Mouse (Mus musculus) right cerebral cortex, postnatal 14 days (tissue): ENCODE measurements around the gene Otud7a.

ENCODE experiments used
- DNase-seq: peaks from one replicate; pipeline ENCODE4 v3.0.0; 2022

Gene Otud7a

DNA sequence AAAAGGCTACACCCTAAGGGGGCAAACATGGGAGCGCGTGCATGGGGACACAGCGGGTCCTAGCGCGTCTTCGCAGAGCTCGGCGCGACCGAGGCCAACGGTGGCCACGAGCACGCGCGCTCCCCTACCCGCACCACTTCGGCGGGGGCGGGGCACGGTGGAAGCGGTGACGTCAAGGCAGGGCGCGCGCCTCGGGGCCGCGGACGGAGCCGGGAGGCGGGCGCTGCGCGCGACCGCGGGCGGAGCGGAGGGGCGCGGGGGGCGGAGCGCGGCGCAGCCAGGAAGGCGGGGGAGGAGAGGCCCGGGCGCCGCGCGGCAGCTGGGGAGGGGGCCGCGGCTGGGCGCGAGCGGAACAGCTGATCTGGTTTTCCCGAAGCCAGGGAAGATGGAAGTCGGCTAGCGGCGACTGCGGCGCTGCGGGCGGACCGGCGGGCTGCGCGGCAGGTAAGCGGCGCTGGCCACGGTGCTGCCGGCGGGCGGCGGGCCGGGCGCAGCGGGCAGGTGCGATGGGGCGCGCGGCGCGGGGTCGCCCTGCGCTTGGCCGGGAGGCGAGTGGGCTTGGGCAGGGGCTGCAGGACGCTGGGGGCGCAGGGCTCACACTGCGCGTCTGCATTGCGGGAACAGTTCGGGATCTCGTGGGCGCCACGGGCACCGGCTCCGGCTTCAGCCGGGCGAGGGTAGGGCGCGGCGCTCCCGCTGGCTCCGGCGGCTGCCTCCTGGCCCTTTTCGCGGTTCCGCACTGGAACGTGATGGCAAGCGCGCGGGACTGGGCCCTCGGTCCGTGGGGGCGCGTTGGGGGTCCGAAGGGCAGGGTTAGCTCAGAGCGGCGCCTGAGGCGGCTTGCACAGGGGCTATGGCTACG, at the start of gene Otud7a:
Gene Otud7a, plus strand, starts transcription at position 268 of the 862 bp plus-strand sequence.
- DNase-seq = peak; percentile 93

DNA sequence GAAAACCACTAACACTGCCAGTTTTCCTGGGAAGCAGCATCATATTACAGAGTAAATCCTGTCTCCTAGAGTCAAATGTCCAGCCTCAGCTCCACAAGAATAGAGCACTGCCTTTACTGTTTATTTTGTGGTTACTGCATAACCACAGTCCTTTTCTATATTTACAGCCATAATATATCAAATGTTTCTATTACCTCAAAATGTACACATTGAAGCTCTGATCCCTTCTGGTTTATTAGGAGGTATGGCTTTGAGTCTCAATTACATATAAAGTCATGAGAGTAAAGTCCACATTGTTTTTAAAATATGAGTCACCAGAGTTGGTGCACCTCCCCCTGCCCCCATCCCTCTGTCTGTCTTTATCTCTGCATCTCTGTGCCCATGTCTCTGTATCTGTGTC, 38.6 kb upstream of the Otud7a start:
- DNase-seq = no peak

- DNase-seq = no peak
Observed at GRCm38 (mm10) chr7:63445346-63445700, 772 bp downstream of the Otud7a start.

- no peak for DNase-seq
Observed at GRCm38 (mm10) chr7:63446951-63447350, 2.4 kb downstream of the Otud7a start.

DNA sequence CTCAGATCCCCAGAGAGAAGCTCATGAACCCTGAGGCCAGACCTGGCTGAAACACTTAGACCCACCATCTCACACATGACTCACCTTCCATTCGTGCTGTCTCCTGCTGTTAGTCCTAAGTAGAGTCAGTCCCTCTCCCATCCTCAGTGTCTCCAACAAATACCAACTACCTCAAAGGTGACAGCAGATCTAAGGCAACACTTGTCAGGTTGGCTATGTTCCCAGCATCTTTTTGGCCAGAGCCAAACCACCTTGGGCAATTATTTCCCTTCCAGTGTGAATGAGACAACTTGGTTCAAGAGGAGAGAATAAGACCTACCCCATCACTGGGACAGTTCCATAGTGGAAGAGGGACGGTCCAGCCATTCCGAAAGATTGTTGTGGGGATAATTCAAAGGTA, 10.7 kb downstream of the Otud7a start:
- no peak for DNase-seq

GRCm38 (mm10) chr7:63462234-63462633, 17.7 kb downstream of the Otud7a start:
- DNase-seq = no peak

DNA sequence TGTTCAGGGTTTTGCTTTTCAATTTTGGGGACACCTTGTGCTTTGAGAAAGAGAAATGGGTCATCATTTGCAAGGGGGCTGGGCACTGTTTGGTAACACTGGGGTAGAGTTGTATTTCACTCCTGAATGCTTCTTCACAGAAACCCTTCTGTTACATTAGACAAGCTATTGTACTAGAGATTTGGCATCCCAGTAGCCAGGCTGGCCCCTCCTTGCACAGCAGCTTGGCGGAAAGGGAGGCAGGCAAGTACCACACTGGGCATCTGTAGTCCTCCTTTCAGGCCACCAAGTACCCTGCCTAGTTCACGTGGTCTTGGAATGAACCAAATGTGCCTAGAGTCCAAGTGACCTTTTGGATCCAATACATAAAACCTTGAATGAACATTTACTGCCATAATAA, 18.1 kb downstream of the Otud7a start:
- DNase-seq = no peak

- DNase-seq = no peak
Observed at GRCm38 (mm10) chr7:63466729-63467128, 22.2 kb downstream of the Otud7a start.

DNA sequence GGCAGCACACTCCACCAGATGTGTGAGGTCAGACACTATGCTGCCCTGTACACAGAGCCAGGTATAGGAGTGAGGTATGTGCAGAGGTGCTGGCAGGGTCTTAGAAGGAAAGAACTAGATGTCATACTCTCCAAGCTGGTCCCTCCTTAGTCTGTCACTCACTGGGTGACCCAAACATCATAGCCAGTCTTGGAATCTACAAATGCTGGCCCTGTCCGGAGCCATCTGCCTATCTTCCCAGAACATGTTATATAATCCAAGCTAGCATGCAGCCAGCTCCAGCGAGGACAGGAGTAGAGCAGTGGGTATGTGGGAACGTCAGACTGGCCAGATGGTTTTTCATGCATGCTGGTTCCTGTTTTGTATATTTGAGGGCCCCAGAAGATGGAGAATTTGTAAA, 23.7 kb downstream of the Otud7a start:
- no peak for DNase-seq

DNA sequence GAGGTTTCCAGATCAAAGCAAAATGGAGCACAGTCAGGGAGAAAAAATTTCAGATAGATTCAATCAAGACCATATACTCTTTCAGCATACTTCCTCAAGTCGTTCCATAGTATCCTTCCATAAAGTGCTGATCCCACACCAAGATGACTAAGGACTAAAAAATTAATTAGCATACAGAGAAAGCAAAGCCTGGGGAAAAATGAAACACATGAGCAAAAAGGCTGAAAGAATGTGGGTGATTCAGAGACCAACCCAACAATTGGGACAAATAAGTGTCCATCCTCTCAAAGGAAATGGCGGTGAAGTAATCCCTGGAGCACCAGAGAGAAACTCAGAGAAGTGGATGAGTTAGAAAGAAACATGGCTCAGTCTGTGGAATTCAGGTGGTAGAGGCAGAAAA, 38.5 kb downstream of the Otud7a start:
- no peak for DNase-seq

DNA sequence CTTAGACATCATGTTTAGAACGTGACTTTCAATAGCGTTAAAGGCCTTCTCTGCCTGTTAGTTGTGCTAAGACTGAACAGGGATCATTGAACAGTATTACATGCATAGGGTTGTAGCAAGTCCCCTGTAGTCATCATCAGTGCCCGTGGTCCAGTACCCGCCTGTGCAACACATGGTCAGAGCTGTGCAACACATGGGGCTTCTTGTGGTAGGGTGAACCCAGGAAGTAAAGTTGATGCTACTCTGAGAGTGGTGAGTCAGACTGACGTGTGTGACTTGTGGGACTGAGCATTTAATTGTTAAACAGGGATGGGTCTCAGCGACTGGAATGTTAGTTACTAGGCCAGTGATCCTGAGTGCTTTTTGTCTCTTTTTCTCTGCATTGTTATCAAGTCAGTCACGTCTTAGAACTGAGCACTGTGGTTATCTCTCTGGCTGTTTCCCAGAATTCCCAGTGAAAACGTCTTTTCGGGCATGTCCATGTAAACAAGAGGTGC, 52.5 kb downstream of the Otud7a start:
- no peak for DNase-seq

DNA sequence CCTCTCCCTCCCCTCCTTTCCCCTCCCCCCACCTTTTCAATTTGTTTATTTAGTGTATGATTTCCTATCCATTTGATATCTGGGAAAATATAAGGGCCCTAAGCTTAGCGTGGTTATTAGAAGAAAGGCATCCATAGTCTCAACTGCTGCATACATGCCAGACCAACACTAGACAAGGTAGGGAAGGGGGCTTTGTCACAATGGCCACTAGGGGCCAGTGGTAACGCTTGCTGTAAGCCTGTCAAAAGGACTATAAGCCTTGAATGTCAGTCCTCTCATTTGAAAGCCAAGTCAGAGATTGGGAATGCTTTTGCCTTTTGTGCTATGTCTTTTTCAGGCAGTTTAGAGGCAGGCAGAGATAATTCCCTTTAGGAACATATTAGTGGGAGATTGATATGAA, 59.7 kb downstream of the Otud7a start:
- no peak for DNase-seq

- no peak for DNase-seq
Observed at GRCm38 (mm10) chr7:63508079-63508478, 63.5 kb downstream of the Otud7a start.

GRCm38 (mm10) chr7:63509825-63510224, 65.3 kb downstream of the Otud7a start:
- peak; percentile 43 for DNase-seq

DNA sequence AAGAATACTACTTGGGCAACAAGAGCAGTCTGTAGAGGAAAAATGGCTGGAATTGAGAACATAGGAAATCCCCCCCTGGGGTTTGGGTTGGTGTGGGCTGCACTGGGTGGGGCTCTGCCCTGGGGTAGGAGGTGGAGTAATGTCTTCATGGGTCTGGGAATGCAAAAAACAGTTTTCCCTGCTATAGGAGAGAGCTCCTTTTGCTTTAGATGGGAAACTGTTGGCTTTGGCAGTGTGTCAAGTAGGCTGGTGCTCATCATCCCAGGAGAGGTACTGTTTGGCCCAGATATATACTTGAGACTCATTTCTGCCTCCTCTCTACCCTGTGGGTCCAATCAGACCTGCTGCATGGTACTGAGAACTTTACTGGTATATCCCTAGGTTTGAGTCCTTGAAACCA, 66.9 kb downstream of the Otud7a start:
- DNase-seq = no peak

- no peak for DNase-seq
Observed at GRCm38 (mm10) chr7:63512561-63512960, 68.0 kb downstream of the Otud7a start.

DNA sequence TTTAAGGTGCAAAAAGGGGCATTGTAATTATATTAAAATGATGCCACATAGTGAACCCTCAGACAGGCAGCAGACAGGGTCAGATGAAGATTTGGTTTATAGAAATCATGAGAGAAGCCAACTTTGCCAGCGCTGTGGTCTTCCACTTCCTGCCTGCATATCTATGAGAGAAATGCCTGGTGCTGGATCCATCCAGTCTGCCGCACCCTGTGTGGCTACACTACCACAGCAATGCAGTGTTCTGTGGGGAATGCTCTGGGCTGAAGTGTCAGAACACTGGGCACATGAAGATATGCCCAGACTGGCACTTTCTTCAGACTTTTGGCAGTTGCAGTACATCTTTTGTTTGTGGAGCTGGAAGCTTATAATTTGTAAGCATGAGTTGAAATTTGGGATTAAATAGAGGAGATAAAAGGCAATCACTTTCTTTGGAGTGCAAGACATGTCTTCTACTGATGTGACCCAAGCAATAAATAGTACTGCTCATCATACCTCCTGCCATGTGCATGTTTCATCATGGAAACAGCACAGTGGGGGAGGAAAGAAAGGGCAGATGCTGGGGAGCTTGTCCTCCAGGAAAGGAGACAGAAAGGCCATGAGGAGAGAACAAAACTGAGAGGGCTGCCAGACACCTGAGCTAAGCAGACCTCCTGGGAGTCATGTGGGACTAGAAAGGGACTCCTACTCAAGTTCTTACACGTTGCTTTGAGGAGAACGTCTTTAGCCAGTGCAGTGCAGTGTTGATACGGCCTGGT, 71.8 kb downstream of the Otud7a start:
- DNase-seq = no peak

DNA sequence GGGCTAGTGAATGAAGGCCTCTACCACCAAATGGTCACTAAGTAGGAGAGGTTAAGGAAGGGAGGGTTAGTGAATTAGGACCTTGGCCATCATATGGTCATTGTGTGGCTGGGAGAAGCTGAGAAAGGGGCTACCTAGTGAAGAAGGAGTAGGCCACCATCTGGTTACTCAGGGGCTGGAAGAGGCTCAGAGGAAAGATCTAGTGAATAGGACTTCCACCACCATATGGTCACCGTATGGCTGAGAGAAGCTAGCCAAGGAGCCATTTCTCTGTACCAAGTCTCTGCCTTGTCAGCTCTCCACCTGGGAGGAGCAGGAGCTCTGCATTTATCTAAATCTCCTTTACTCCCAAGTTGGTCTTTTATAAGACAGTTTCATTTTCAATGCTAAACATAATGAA, 75.7 kb downstream of the Otud7a start:
- DNase-seq = no peak

- DNase-seq = no peak
Observed at GRCm38 (mm10) chr7:63522403-63522802, 77.9 kb downstream of the Otud7a start.

DNA sequence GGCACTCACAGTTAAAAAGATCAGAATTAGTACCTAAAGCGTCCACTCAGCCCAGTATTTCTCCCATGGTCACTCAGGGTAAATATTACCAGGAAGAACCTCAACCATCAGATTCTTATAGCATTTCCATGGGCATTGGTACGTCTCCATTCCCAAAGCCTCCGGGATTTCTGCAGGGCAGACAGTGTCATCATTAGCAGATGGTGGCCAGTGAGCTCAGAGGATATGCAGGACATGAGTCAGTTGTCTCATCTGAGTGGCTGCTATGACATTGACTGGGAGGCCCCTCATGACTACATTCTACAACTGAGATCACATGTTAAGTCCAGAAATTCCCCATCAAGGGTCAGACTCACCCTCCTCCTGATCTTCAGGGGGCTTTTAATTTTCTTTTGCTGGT, 78.5 kb downstream of the Otud7a start:
- DNase-seq = no peak

DNA sequence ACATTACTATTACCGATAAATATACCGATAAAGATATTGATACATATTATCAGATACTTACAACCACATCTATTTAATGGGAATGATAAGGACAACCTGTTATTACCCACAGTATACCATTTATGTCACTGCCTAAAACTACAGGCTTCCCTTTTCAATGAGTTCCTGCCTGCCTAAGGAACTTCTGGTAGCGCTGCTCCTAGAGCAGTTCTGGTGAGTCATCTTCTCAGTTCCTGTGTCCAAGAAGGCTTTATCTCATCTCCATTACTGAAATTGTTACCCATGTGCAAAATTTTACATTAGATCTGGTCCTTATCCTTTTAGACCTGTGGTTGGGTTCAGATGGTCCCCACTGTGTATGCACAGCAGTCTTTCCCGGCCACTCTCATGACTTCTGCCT, 95.7 kb downstream of the Otud7a start:
- no peak for DNase-seq

DNA sequence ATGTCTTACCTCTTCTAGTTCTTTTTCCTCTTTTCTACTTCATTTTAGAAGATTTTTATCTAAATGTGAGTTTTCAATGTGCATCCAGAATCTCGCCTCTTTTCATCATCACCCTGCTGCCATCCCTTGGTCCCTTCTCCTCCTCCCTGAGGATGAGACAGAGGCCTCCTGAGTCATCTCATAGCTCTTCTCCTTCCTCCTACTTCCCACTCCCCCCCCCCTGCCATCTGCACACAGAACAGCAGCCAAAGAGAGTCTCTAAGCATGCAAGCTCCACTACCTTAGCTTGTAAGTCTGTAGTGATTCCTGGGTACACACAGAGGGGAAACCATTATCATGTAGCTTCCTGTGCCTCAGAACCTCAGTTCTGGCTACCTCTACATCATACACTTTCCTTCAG, 109.9 kb downstream of the Otud7a start:
- no peak for DNase-seq

DNA sequence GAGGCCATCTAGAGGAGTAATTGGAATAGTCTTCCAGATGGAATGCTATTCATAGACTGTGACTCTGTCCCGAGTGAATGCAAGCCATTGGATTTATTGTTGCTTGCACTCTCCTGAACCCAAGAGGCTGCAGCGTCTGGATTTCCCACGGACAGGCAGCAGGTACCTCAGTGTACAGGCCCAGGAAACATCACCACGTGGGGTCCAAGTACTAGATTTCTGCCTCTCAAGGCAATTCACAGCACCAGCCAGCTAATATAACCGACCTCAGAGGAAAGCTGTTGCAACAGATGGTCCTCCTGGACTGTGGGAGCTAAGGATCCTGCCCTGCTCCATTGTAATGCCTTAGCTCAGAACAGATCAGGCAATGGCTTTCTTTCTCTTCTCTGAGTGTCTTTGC, 111.8 kb downstream of the Otud7a start:
- DNase-seq = no peak

DNA sequence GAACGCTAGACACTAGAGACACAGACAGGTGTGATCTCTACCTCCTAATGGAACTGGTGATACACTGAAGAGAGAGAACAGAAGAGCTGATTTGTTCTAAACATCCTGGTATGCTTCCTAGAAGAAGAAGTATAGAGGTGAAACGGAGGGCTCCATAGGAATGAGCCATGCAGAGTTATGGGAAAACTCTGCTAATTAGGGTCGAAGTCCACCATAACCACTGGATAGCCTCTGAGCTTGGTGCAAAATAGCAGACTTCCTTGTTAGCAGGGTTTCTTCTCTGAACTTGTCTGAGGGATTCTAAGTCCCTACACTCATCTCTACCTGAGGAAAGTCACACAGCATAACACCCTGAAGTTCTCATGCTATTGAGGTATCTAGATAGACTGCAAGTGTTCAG, 114.4 kb downstream of the Otud7a start:
- no peak for DNase-seq
